Mouse (Mus musculus) kidney, adult 8-10 months (tissue): ENCODE results near the gene Lrch1.

ENCODE experiments used
- DNase-seq, 2 experiments: peaks; one replicate each; pipeline ENCODE4 v3.0.0; 2022

Lrch1 gene

DNA sequence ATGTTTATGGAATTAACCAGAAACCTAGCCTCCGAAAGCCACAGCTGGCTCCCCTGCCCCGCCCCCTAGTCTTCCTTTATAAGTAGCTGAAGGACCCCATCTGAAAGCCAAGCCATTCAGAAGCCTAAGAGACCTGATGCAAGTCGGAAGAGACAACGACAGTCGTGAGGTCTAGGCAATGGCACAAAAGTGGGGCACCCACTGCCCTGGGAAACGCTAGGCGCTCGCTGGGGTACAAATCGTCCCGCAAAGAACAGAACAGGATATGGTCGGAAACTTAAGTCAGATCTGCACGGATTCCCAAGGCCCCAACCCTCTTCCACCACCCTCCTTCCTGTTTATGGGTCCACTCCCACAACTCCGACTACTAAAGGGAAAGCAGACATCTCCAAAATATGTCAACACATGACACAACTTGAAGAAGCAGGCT, 1.3 kb downstream of the Lrch1 start:
- no peak for DNase-seq

DNA sequence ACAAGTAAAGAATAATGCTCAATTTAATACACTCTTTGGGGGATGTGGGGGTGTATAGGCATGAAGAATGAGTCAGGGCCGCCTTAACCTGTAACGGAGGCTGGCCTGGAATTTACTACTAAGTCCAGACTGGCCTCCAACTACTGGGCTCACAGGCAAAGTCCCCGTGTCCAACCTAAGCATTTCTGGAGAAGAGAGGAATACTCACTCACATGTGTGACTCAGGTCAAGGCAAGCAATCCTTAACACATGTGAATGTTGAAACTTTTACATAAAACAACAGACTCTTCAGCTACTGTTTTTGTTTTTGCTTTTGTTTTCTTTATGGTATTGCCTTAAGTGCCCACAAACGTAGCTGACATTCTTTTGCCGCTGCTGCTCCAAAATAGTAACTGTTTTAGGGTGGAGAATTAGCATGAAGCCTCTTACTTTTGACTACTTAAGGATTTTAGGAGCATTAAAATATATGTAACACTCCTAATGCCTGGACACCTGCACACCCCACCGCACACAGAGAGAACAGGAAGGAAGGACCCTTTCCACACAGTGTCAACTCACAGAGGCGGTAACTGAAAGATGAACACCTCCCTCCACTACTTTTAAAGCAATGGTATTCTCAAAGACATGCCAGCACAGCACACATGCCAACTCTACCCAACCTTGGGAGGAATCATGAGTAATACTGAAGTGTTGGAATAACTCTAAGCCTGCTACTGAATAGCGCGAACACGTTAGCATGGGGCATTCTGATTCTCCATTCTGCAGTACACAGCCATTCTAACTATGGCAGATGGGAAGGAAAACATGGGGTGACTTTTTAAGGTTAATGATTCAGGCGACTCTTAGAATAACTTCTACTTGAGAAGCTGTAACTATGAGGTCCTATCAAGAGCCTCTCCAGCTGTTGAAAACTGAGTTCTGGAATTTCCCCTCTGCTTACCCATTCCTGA, 2.1 kb downstream of the Lrch1 start:
- DNase-seq = no peak

DNA sequence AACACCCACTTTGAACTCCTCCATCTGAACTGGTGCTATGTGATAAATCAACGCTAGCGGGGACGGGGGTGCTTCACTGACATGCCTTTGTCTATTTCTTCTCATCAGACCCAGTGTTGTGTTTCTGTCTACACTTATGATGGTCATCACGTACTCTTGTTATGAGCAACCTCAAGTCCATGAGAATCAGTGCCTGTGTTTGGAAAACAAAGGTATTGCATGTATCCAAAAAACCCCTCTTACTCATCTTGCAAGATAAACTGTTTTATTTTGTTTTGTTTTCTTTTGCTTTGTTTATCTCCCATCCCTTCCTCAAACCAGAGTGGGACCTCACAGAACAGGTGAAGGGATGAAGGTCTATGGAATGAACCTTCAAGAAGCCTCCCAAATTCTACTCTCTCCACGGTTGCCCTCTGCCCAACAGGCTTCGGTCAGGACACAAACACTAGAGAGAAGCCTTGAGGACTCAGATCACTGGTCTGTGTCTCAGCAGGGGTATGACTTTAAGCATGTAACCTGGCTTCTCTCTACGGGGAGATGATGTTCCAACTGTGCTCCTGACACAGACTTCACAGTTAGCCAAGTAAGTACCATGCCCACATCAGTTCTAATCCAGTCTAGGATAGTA, 3.4 kb downstream of the Lrch1 start:
- no peak for DNase-seq

DNA sequence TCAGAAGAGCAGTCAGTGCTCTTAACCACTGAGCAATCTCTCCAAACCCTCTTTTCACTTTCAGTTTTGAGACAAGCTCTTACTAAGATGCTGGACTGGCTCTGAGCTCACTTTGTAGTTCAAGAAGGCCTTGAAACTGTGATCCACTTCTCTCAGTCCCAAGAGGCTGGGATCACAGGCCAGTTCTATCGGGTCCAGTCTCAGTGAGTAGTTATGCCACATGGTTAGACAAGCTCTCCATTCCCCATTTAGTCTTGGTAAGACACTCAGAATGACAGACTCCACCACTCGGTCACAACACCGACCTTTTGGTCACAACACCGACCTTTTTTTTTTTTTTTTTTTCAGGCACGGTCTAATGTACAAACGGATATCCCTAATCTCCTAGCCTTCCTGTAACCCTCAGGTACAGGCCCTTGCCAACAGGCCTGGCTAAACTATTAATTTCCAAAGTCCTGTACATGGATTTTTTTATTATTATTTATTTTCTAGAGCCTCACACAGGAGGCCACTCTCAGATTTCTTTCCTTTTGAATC, 4.0 kb downstream of the Lrch1 start:
- DNase-seq = no peak

DNA sequence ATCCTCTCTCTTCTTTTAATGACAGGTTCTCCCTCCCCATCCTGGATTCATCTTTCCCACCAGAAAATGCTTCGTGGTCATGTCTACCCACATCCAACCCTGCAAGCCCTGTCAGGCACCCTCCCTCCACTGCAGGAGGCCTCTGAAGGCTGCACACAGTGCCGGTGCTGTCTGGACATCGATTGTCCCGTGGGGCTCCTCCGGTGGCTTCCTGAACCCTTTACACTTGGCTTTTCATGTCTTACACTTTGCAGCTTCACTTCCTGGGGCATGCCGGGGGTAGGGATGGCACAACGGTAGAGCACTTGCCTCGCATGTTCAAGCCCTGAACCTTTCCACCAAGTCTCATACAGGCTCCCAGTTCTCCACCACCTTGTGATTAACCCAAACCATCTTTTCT, 4.7 kb downstream of the Lrch1 start:
- DNase-seq = no peak

DNA sequence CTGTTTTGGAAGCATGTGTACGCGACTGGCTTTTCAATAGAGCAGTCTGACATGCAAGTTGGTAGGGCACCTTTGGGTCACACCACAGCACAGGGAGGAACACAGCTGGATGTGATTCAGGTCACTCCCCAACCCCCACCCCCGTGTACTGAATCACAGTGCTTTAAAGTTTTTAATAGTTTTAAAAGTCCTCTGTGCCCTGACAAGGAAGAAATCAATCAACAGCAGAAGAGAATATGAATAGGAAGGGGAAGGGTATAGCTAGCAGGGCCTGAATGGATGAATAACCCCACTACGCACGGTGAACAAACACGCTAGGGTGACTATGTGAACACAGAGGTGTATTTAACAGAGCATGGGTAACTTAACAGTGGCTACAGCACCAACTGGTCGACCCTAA, 6.1 kb downstream of the Lrch1 start:
- DNase-seq = no peak

DNA sequence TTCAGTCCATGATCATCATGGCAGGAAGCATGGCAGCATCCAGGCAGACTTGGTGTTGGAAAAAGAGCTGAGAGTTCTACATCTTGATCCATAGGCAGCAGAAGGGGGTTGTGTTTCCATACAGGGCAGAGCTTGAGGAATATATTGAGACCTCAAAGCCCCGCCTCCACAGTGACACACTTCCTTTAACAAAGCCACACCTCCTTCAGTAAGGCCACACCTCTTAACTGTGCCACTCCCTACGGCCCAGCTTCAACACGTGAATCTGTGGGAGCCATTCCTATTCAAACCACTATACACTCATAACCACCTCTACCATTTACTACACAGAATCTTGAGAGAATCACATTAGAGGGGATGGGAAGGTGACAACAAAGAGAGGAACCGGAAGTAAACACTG, 6.9 kb downstream of the Lrch1 start:
- no peak for DNase-seq

DNA sequence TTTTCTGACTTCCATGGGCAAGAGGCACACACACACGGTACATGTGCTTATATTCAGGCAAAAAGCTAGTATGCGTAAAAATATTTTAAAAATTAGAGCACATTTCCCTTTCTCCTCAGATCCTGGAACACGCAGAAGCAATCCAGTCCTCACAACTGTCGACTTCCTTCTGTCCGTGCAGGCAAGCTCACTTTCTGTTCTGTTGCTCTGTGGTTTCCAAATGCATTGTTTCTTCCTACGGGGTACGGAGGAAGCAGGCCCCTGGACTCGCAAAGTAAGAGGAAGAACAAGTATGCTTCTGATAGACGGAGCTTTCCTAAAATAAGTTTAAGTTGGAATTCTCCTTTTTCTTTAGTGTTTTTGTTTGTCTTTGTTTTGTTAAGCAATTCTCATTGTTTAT, 8.3 kb downstream of the Lrch1 start:
- DNase-seq = no peak

DNA sequence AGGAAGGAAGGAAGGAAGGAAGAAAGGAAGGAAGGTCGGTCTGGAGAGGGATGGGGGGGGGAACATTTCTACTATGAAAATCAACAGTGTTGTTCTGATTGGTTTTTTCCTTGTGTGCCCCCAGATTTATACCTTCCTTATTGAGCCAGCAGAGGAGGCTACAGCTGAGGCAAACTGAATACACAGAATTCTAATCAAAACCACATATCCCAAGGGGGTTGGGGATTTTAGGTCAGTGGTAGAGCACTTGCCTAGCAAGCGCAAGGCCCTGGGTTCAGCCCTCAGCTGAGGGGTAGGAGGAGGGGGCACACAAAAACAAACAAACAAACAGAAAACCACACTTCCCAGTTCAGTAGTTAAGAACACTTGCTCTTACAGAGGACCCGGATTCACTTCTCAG, 8.8 kb downstream of the Lrch1 start:
- DNase-seq = no peak

DNA sequence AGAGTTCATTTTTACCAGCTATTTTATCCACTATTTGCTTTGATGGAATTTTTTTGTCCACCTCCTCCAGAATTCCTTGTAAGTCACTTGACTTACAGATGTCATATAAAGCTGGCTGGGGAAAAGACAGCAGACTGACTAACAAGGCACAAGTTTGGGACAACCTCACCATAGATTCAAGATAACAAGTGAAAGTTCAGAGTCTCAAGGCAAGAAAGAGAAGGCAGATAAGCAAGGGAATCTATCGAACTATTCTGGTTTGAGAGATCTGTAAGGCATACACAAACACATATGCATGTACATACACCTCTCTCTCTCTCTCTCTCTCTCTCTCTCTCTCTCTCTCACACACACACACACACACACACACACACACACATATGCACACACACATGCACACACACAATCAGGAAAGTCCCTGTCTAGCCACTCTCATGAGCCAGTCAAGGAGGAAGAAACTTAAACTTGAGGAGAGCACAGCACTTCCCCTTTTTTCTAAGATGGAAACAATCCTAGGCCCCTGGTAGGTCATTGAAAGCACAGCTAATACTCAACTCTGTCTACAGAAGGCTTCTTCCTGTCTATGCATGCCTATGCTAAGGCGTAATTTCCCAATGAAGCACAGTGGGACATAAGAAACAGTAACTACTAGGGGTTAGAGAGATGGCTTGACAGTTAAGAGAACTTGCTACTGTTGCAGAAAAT, 11.0 kb downstream of the Lrch1 start:
- DNase-seq = no peak

DNA sequence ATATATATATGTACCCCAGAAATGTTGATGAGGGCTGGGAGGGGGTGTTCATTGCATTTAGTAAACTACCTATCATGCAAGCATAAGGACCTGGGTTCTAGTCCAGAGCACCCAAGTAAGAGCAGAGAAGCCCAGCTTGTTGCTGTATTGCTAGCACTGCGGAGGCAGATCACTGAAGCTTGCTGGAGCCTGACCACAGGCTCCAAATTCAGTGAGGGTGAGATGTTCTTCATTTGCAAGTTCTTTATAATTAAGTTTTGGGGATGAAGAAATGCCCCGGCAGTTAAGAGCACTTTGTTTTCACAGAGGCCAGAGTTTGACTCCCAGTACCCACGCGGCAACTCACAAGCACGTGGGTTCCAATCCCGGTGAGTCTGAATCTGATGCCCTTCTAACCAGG, 12.6 kb downstream of the Lrch1 start:
- DNase-seq = no peak

DNA sequence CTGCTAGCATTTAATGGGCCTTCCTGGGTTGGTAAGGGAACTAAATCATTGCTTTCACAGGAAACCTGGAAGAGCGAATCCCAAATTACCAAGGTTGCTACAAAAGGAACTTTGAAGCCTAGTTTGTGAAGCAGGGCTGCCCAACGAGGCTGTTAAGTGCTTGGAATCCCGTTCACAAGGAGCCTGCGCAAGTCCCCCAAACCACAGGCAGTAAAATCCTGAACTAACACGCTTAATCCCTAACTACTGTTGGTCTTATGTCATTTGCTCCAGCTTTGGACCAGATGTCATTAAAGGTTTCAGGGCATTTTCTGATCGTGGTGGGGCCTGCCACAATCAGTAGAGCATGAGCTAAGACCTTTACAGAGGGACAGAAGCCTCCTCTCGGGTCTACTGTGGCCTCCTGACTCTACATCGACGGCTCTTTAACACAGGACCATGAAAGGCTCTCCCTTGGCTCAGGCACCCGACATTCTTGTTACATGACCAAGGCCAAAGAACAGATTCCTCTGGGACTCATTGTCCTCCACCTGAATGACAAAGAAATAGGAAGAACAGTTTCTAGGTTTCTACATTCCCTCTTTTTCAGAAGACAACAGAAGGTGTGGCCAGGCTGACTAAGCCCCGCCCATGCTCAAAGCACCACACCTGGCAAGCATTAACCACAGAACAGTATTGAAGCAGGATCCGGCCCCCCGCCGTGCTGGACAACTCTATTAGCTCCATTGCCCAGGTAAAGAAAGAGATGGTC, 13.5 kb downstream of the Lrch1 start:
- no peak for DNase-seq

DNA sequence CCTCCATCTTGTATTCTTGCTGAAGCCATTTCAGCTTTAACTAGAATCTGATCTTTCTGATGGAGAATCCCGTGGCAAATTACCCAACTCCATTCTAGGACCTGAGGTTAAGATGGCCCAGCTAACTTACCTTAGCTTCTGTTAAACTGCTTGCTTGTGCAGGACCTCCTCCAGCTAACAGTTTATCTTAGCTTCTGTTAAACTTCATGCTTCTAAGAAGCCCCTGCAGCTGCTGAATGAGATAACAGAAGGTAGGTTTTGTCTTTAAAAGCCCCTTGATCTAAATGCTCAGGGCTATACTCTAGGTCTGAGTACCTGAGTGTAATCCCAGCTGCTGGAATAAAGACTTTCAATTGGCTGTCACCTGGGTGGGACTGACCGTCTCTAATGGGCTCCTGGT, 17.9 kb downstream of the Lrch1 start:
- DNase-seq = no peak

DNA sequence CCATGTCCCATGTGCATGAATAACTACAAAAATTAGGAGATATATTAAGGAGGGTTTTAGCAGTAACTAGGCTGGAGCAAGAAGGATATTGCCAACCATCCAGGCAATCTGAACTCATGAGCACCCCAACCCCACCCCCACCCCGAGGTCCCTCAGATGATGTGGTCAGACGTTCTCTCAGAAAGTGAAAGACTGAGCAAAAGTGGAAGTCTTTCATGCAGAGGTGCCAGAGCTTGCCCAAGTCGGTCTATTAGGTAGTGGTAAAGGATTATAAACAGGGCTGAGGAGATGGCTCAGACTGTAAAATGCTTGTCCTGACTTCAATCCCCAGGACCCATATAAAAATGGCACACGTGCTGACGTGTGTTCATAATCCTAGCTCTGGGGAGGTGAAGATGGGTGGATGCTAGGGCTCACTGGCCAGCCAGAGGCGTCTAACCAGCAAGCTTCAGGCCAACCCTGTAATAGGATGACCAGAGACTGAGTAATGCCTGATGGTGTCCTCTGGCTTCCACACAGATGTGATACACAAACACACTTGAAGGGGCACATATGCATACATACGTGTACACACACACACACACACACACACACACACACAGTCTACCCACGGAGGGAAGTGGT, 18.8 kb downstream of the Lrch1 start:
- DNase-seq = no peak

DNA sequence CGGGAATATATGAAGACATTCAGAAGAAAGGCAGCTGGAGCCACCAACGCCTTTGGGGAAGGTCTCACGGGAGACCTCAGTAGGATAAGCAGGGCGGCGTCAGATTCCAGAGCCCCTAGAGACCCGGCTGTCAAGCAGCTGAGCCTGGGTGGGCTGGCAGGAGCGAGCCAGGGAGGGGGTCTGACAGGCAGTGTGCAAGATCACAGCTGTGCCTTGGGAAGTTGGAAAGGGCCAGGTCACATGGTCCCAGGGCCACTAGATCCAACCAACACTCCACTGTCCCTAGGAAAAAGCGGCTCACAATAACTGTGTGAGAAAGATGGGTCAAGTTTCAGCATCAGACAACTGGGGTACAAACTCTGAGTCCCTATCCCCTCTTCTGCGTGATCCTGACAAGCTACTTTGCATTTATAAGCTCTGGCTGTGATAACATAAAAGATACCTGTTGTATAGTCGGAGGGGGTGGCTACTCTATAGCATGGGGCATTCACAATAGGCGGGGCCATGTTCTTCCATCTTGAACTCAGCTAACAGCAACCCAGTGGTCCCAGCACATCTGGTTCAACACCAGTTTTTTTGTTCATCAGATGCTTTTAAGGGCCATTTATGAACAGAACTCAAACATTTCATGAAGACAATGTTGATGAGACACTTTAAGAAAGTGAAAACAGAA, 20.6 kb downstream of the Lrch1 start:
- no peak for DNase-seq

DNA sequence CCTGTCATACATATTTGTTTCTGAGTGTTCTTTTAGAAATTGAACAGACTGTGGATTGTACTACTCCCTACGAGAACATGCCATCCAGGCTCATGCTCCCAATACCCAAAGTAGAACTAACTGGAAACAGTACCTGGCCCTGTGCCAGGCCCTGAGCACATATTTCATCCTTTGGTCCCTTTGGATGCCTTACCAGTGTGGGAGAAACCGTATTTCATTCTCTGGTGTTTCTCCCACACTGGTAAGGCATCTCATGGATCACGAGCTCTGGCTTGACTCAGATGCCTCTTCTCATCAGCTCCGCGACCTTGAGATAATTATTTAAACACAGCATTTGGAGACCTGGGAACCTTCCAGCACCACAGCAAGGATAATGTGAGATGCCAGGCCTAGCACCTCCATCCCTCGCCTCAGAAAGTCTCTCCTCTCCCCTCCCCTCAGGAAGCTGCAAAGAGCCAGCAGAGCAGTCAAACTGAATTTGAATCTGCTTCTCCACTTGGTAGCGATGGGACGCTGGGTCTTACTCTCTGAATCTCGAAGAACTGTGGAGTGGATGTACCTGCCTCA, 21.6 kb downstream of the Lrch1 start:
- DNase-seq = no peak

DNA sequence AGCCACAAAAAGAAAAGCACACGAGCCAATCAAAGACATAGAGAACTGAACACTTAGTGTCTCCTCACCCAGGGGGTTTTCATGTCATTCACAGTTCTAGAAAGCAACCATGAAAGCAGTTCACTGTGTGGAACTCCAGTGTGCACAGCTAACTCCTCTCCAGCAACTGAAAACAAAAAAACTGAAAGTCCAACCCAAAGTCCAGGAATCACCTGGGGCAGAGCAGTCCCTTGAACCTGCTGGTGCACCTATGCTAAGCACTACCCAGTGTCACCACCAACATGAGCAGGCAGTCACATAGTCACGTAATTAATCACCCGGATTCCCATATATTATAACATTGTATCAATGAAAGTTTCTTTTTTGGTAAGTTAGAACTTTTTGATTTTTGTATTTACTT, 23.2 kb downstream of the Lrch1 start:
- DNase-seq = no peak

DNA sequence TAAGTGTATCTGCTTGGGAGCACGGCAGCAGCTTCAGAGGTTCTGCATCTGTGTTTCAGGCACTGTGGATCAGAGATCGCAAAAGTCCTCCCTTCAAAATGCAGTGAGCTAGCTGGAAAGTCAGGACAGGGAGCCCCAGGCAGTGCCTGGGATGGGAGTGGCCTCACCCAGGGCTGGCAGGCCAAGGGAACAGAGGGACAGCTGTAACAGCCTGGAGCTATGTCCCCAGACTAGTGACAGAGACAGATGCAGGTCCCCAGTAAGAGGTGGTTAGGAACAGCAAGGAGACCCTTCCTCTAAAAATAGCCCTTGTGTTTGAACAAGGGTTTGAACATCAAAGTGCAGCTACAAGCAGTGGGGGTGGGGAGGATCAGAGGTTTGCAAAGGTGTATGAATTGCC, 23.6 kb downstream of the Lrch1 start:
- DNase-seq = no peak

DNA sequence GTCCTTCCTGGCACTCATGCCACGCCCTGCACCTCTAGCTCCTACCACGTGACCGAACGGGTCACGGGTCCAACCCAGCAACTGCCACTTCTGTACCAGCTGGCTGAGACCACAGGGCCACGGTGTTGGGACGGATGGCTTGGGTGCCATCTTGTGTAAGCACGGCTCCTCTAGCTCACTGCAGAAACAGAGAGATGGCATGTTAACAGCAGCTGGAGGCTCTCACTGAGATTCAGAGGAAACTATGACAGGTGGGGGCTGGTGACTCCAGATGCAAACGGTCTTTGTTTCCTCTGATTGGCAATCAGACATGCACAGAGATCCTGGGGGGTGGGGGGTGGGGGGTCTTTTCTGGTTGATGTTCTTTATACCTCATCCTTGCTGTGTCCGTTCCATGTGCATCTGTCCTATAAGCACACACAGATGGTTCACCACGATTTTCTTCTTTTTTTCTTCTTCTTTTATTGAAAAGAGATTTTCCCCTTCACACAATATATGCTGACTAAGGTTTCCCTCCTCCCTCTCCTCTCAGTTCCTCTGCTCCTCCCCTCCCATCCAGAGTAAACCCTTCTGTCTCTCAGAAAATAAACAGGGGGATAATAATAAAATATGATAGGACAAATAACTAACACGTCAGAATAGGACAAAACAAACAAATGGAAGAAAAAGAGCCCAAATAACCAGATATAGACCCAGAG, 25.5 kb downstream of the Lrch1 start:
- DNase-seq = no peak

DNA sequence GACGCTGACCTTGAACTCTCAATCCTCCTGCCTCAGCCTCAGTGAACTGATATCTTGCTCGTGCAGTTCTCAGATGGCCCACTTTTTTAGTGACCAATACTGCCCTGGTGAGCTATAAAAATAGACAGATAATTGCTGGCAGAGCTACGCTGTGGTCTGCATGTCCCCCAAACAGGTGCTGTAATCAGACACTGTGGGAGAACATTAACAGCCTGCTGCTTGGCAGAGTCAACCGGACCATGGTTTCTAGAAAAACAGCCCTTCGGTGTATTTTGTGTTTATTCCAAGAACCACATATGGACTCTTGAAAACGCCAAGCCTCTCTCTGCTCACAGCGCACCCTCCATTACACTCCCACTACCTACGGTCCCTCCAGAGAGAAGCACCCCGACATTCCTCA, 26.2 kb downstream of the Lrch1 start:
- DNase-seq = no peak

DNA sequence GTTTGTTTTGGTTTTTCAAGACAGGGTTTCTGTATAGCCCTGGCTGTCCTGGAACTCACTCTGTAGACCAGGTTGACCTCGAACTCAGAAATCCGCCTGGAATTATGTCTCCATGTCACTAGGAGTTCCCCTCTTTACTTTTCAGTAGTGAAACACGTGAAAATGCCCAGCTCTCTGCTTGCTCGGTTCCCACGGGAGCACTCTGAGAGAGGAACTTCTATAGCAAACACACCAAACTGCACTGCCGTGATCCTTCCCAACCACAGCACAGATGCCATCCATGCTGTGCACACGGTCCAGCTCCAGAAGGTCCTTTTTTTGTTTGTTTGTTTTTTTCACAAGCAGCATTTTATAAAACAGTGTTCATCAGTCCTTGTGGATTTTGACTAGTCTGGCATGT, 28.5 kb downstream of the Lrch1 start:
- no peak for DNase-seq
